Mouse (Mus musculus): ENCODE measurements at regions not wholly inside any gene's neighbourhood (a gene's known extent, or its start where the extent isn't known, plus 50 kb on each side); places are given as distances from the start of the nearest gene placed in this dataset.
A peak's percentile ranks its signal among the peaks of the same experiment; 100 is the strongest.

DNA sequence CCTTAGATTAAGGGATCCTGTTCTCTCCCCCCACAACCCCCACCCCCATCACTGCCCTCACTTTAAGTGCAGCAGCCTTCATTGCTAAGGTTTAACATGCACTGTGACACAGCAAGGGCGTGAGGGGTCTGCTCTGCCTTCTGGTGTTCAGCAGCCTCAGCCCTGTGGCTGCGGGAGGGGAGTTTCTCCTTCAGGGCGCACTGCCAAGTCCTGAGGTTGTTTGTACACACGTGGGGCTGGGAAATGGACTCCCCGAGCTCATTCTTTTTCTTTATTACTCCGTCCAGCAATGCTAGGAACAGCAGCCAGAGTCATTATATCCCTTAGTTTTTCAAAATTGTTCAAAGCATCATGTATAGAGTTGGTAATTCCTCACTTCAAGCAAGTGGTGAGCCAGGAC, 363.1 kb downstream of the Ptpru start:
- no peaks in the 10 kb centered on the region for H3K4me1 ChIP-seq (ENCODE audit: control insufficient read depth, insufficient read depth, low read length)
- TF ChIP-seq POLR2A (IDR thresholded peaks at IDR 0.05; ENCODE audit: low read depth, low read length) (no peak), CTCF (IDR thresholded peaks at IDR 0.05; ENCODE audit: borderline replicate concordance, insufficient read depth, low read length) (no peak)

DNA sequence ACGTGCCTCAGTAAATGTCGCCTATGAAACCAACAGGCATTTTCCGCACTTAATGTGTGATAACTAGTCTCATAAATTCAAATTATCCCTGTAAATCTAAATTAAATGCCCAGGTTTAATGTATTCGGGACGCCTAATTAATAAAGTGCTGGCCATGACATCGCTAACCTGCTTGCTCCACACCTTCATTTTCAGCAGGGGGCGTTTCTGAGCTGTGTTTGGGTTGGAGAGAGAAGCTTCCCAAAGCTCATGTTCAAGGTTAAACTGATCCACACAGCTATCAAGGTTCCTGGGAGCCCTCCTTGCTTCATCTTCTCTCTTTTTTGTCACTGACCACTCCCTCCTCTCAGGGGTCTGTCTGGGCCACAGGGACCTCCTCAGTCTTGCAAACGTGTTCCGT, 359.2 kb downstream of the Ptpru start:
- H3K27ac ChIP-seq (ENCODE audit: insufficient read depth, low read length): no peak overlapping the region
- H3K4me1 ChIP-seq (ENCODE audit: control insufficient read depth, insufficient read depth, low read length): no peaks in the 10 kb centered on the region
- H3K4me3 ChIP-seq (ENCODE audit: insufficient read depth, low read length): no peak overlapping the region
- TF ChIP-seq POLR2A (IDR thresholded peaks at IDR 0.05; ENCODE audit: low read depth, low read length) (no peak), CTCF (IDR thresholded peaks at IDR 0.05; ENCODE audit: borderline replicate concordance, insufficient read depth, low read length) (no peak)

More for the DNA sequence above, 363.1 kb downstream of the Ptpru start:
- Histone ChIP-seq H3K4me3 (ENCODE audit: insufficient read depth, low read length) (no peak overlapping the region), H3K27ac (ENCODE audit: insufficient read depth, low read length) (no peak overlapping the region)

- Histone ChIP-seq H3K4me3 (ENCODE audit: insufficient read depth, low read length) (no peak overlapping the region), H3K4me1 (ENCODE audit: control insufficient read depth, insufficient read depth, low read length) (peaks cover 15% of the 10 kb centered on the region), H3K27ac (ENCODE audit: insufficient read depth, low read length) (no peak overlapping the region)
- TF ChIP-seq CTCF (IDR thresholded peaks at IDR 0.05; ENCODE audit: borderline replicate concordance, insufficient read depth, low read length): no peak
- TF ChIP-seq POLR2A (IDR thresholded peaks at IDR 0.05; ENCODE audit: low read depth, low read length): no peak
Measured at GRCm38 (mm10) chr4:131483958-131484605, 354.0 kb downstream of the Ptpru start.

- Histone ChIP-seq H3K4me3 (ENCODE audit: insufficient read depth, low read length) (no peak overlapping the region), H3K27ac (ENCODE audit: insufficient read depth, low read length) (no peak overlapping the region), H3K4me1 (ENCODE audit: control insufficient read depth, insufficient read depth, low read length) (peaks cover 15% of the 10 kb centered on the region)
- TF ChIP-seq POLR2A (IDR thresholded peaks at IDR 0.05; ENCODE audit: low read depth, low read length) (no peak), CTCF (IDR thresholded peaks at IDR 0.05; ENCODE audit: borderline replicate concordance, insufficient read depth, low read length) (no peak)
Measured at GRCm38 (mm10) chr4:131484607-131485111, 353.4 kb downstream of the Ptpru start.

DNA sequence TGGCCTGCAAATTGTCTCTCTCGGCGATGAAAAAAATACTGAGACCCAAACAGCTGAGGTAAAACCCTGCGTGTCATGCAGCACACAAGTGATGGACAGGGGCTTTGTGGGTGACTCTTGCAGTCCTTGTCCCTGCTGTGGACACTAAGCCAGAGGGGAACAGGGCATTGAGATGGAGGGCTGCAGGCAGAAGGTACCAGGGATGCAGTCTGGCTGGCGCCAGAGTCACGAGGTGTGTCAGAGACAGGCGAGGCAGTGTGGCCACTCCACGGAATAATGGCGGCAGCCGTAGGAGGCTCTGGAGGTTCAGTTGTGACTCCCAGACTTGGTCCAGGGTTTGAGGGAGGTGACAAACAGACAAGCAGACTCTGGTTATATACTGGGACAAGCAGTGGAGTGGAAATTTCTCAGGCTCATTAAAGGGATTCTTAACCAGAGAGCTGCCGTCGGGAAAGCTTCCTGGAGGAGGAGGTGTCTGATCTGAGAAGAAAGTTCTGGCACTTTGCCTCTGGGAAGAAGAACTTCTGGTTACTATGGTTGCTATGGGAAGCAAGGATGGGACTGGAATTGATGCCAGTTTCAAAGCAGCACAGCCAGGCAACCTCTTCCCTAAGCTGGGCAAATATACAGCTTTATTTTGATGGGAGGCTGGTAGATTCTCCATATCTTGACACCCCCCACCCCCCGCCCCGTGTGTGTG, 352.8 kb downstream of the Ptpru start:
- H3K4me1 ChIP-seq (ENCODE audit: control insufficient read depth, insufficient read depth, low read length): peaks cover 15% of the 10 kb centered on the region
- TF ChIP-seq POLR2A (IDR thresholded peaks at IDR 0.05; ENCODE audit: low read depth, low read length): no peak
- no peak overlapping the region for H3K4me3 ChIP-seq (ENCODE audit: insufficient read depth, low read length)
- H3K27ac ChIP-seq (ENCODE audit: insufficient read depth, low read length): no peak overlapping the region

GRCm38 (mm10) chr4:131486821-131487220, 351.3 kb downstream of the Ptpru start:
- TF ChIP-seq POLR2A (IDR thresholded peaks at IDR 0.05; ENCODE audit: low read depth, low read length) (no peak), CTCF (IDR thresholded peaks at IDR 0.05; ENCODE audit: borderline replicate concordance, insufficient read depth, low read length) (peak; percentile 95)
- Histone ChIP-seq H3K4me3 (ENCODE audit: insufficient read depth, low read length) (no peak overlapping the region), H3K27ac (ENCODE audit: insufficient read depth, low read length) (no peak overlapping the region), H3K4me1 (ENCODE audit: control insufficient read depth, insufficient read depth, low read length) (peaks cover 15% of the 10 kb centered on the region)

DNA sequence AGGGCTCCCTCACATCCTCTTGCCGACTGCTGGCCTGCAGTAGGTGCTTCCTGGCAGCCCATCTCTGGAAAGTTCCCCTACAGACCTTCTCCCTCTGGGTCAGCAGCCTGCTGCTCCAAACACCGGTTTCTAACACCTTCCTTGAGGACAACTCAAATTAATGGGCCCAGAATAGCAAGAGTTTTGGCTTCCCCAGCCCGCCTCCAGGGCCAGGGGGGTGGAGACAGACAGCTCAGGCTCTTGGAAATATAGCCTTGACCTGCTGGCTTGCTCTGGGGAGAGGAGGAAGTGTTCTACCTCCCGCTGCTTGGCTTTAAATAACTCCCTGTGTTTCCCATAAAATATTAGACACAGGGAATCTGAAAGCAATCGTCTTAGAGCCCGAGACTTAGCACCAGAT, 349.8 kb downstream of the Ptpru start:
- Histone ChIP-seq H3K4me3 (ENCODE audit: insufficient read depth, low read length) (no peak overlapping the region), H3K4me1 (ENCODE audit: control insufficient read depth, insufficient read depth, low read length) (peaks cover 15% of the 10 kb centered on the region), H3K27ac (ENCODE audit: insufficient read depth, low read length) (no peak overlapping the region)
- TF ChIP-seq POLR2A (IDR thresholded peaks at IDR 0.05; ENCODE audit: low read depth, low read length): no peak
- no peak for TF ChIP-seq CTCF (IDR thresholded peaks at IDR 0.05; ENCODE audit: borderline replicate concordance, insufficient read depth, low read length)

DNA sequence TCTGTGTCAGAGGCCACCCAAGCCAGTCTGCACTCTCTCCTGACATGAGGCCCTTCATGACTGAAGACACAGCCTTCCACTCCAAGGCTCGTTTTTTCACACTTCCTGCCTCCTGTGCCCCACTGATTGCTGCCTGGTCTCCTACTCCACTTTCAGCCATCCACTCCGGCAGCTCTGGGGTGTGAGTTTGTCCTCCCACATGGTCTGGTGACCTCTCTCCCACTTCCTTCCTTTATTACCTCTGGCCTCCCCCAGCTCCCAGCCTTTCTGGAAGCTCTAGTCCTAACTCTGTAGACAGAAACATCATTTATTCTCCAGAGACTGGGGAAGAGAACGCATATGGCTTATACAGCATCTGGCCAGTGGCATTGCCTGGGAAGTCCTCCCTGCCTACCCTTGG, 349.0 kb downstream of the Ptpru start:
- Histone ChIP-seq H3K4me1 (ENCODE audit: control insufficient read depth, insufficient read depth, low read length) (peaks cover 15% of the 10 kb centered on the region), H3K27ac (ENCODE audit: insufficient read depth, low read length) (no peak overlapping the region), H3K4me3 (ENCODE audit: insufficient read depth, low read length) (no peak overlapping the region)
- TF ChIP-seq POLR2A (IDR thresholded peaks at IDR 0.05; ENCODE audit: low read depth, low read length): no peak
- TF ChIP-seq CTCF (IDR thresholded peaks at IDR 0.05; ENCODE audit: borderline replicate concordance, insufficient read depth, low read length): no peak

DNA sequence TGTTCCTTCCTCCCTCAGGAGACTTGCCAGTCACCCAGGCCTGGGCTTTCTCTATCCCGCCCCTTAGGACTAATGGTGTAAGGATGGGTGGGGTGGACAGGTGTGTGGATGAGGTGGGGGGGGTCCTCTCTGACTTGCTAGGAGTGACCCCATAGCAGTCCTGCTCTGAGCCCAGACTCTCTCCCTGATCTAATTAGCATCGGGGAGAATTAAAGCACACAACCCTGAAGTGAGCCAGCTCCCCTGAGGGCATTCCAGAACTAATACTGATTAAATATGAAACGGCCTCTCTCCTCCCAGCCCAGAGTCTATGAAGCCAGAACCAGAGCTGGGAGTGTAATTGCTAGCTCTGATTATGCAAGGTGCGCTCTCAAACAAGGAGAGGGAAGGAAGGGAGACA, 346.1 kb downstream of the Ptpru start:
- Histone ChIP-seq H3K4me1 (ENCODE audit: control insufficient read depth, insufficient read depth, low read length) (peaks cover 7% of the 10 kb centered on the region; the same call in 1 of the 2 replicates), H3K27ac (ENCODE audit: insufficient read depth, low read length) (no peak overlapping the region), H3K4me3 (ENCODE audit: insufficient read depth, low read length) (no peak overlapping the region)
- TF ChIP-seq POLR2A (IDR thresholded peaks at IDR 0.05; ENCODE audit: low read depth, low read length) (no peak), CTCF (IDR thresholded peaks at IDR 0.05; ENCODE audit: borderline replicate concordance, insufficient read depth, low read length) (no peak)

DNA sequence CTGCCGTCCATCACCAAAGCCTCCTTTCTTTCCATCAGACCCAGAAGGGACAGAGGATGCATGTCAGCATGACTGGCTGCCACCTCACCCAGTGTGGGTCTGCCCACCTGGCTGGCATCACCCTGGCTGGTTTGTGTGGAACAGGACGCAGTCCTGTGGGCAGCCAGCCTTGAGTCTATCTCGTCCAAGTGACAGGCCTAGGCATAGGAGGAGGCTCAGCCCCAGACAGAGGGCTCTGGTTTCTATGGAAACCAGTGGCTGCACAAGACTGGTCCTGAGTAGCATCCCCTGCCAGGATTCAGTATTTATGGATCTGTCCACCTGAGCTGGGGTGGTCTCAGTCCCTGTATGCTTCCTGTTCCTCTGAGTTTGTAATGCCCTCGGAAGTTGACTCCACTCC, 344.4 kb downstream of the Ptpru start:
- peaks cover 6% of the 10 kb centered on the region for H3K4me1 ChIP-seq (ENCODE audit: control insufficient read depth, insufficient read depth, low read length)
- H3K27ac ChIP-seq (ENCODE audit: insufficient read depth, low read length): no peak overlapping the region
- TF ChIP-seq POLR2A (IDR thresholded peaks at IDR 0.05; ENCODE audit: low read depth, low read length): no peak
- no peak for TF ChIP-seq CTCF (IDR thresholded peaks at IDR 0.05; ENCODE audit: borderline replicate concordance, insufficient read depth, low read length)
- no peak overlapping the region for H3K4me3 ChIP-seq (ENCODE audit: insufficient read depth, low read length)

All from embryonic fibroblast, embryonic 13.5 days (primary cell).